Mouse (Mus musculus): ENCODE results near the gene Hmgb4.

Hmgb4 gene

DNA sequence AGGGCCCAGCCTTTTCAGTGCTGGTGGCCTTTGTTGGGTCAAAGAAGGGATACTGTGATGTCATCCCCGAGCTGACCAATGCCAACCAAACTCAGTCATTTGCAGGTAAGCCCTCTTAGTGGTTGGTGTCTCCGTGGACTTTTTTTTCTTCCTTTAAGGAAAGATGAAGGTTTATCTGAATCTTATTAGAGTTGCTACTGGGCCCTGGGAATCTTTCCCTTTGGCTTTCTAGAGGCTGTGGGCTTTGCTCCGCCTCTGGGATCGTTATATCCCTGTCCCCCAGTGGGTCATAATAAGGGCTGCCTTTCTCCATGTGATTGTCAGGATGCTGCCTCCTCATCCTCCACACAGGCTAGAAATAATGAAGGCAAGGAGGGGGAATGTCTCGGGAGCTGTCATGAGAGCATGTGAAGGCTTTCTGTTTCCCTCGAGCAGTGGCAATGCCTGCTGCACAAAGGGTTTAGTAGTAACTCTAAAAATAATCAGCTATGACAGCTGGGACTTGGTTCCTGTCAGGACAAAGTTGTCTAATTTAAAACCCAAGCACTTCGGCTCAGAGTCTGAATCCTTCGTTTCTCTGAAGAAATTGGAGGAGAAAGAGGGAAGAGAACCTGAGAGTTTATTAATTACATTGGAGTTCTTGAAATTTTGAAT, at the start of gene Hmgb4:
Hmgb4 (minus strand) TSS at position 51 of the 654 bp plus-strand sequence.
- no peak for DNase-seq (ENCODE audit: extremely low read depth, low read depth)

DNA sequence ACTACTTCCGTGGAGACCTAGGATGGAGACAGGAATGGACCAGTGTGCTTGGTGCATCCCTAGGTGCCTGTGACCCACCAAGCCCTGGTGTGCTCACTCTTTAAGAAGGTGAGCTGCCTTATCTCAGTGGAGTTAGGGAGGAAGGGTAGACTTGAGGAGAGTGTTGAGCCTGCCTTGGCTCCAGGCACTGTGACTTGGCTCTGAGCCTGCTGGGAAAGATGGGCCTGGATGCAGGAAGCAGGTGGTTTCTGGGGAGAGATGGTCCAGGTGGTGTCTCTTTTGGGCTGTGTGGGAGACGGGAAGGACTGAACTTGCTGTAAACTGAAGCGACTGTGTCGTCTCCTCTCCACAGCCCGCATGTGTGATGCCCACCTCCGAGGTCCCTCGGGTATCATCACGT, 45.3 kb upstream of the Hmgb4 start:
- no peak for DNase-seq (ENCODE audit: extremely low read depth, low read depth)

DNA sequence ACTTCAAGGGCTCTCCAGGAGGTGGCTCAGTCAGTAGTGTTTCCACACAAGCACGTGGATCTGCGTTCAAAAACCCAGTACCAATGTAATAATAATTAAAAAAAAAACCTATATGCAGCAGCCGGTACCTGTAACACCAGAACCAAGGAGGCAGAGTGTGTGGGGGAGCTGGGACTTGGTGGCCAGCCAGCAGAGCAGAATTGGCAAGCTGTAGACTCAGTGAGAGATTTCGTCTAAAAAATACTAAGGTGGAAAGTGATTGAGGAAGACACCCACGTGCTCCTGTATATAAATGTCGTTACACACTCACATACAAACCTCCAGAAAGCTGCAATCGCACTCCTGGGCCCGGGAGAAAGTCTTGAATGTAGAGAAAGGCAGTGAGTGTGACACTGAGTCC, 43.3 kb upstream of the Hmgb4 start:
- no peak for DNase-seq (ENCODE audit: extremely low read depth, low read depth)

DNA sequence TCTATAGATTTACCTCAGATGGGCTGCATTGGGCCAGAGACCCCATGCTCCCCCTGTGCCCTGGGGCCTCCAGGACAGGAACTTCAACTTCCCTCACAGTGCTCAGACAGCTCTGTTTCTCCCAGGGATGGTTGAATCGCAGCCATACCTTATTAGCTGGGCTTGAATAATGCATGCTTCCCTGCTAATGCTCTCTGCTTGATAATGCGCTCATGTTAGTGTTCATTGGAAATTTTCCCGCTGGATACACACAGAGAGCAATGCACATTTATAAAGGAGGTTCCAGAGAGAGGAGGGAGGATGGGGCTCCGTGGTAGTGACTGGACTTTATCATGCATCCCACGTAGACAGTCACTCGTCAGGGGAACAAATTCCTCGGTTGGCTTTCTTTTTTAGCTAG, 27.3 kb upstream of the Hmgb4 start:
- no peak for DNase-seq (ENCODE audit: extremely low read depth, low read depth)

DNA sequence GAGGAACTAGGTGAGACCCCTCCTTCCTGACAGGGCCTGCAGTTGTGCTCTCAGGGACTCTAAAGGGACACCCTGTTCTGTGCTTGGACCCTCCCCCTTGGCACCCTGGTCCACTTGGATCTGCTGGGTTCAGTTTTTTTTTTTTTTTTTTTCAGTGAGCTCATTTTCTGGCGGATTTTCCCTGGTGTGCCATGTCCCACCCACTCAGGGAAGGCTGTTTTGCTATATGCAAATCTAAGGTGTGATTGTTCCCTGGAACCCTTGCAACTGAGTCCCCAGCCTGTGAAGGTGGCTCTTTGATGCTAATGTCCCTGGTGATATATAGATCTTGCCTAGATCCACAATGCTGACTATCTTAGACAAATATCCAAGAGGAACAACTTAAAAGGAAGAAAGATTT, 24.3 kb upstream of the Hmgb4 start:
- DNase-seq (ENCODE audit: extremely low read depth, low read depth), result no peak

DNA sequence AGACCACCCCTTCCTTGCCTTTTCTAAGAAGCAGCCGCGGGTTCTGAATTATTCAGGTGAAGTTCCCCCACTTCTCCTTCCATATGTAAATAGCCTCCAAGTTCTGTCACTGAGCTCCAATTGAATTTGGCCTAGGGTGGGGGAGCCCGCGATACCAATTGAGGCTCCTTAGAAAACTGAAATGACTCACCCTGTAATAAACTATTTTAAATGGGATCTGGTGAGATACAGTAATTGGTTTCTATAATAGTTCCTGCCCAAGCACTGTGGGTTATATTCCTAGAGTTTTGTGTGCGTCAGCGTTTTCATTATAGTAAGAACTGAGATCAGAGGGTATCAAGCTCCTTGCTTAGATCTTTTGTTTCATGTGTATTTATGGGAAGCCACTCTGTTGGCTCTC, 14.8 kb upstream of the Hmgb4 start:
- no peak for DNase-seq (ENCODE audit: extremely low read depth, low read depth)

DNA sequence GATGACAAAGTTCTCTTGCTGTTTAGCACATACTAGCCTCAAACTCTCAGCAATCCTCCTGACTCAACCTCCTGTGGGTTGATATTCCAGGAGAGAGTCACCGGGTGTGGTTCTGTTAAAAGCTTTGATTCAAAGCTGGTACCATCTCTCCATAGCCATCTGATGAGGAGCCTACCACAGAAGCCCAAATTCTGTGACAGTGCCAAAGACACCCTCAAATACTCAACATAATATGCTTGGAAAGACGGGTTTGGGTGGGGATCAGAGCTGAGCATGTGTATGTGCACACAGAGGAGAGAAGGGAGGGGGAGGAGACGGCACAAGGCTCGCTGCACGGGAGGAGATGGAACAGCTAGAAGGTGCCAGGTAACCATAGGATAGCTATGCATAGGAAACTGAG, 14.4 kb upstream of the Hmgb4 start:
- DNase-seq (ENCODE audit: extremely low read depth, low read depth), result no peak

DNA sequence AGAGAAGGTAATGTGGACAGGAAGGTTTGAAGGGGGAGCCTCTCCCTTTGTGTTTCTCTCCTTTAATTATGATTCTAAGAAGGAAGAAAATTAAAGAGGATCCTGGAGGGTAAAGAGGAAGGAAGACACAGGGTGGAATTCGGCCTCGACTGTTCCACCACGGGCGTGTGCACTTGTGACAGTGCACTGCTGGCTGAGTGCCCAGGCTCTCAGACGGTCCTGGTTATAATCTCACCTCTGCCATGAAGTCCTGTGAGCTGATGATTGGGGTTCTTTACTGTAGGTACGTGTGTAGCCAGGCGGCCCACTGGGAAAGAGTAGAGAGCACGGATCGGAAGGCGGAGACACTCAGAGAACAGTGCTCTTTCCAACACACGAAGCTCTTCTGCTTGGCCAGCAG, 12.4 kb upstream of the Hmgb4 start:
- no peak for DNase-seq (ENCODE audit: extremely low read depth, low read depth)

DNA sequence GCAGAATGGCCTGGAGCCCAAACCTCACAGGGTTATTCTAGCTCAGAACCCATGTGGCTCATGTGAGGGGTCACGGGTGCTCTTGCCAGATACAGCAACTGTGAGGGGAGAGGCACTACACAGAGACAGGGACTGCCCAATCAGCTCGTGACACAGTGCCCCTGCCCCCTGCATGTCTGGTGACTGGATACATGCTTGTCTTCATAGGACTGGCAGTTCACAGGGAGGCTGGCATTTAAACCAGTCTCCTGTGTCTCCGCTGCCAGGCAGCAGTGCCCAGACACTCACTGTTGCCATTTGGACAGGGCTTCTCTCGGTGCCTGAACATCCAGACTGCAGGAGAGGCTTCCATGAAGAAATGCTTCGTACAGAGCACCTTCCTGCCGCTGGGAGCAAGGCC, 11.7 kb upstream of the Hmgb4 start:
- no peak for DNase-seq (ENCODE audit: extremely low read depth, low read depth)

DNA sequence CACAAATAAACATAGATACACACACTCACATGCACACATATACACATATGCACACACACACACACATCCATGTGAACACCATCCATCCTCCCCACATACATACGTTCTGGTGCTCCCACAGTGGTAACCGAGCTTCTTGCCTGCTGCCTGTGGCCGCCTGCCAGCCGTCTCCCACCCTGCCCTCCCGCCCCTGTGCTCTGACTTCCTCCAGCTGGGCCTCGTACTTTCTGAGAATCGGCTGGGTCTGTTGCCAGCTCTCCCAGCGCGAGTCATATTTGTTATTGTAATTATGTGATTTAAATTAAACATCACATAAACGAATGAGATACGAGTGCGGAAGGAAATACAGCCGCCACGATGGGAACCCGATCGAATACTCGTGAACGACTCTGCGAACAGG, 10.2 kb upstream of the Hmgb4 start:
- DNase-seq (ENCODE audit: extremely low read depth, low read depth), result no peak

DNA sequence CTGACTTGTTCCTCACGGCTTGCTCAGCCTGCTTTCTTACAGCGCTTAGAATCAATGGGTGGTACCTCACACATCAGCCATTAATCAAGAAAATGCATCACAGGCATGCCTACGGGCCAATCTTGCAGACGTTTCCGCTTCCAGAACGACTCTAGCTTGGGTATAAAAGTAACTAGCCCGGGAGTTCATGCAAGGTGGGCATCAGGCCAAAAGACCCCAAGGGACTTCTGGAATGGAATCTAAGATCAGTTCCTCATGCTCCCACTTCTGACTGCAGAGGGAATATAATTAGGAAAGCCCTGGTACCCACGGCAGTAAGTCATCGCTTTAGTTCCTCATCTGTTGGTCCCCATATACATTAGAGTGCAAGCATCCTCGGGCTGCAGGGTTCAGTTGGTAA, 9.4 kb upstream of the Hmgb4 start:
- DNase-seq (ENCODE audit: extremely low read depth, low read depth), result no peak

DNA sequence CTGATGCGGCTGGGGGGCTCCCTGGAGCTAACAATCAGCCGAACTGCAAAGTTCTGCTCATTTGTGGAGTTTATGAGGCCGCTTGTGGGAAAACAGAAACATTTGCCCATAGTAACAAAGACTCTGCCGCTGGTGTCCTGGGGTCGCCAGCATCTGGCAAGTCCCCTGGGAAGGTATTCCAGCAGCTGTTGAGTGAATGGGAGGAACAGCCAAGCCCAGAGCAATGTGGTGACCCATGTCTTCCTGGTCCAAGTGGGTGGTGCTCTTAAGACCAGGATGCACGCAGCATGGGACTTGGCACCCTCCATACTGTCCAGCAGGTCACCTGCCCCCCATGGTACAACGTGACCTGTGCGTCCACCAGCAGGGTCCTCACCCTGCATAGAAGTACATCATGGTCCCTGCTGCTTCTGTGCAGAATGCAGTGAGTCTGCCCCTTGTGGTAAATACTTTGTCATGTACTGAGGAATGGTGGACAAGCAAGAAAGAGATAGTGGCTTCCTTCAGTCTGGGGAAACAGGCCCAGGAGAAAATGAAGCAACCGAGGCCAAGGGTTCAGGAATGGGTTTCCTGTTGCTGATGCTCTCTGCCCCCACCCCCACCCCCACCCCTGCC, 8.6 kb upstream of the Hmgb4 start:
- no peak for DNase-seq (ENCODE audit: extremely low read depth, low read depth)

DNA sequence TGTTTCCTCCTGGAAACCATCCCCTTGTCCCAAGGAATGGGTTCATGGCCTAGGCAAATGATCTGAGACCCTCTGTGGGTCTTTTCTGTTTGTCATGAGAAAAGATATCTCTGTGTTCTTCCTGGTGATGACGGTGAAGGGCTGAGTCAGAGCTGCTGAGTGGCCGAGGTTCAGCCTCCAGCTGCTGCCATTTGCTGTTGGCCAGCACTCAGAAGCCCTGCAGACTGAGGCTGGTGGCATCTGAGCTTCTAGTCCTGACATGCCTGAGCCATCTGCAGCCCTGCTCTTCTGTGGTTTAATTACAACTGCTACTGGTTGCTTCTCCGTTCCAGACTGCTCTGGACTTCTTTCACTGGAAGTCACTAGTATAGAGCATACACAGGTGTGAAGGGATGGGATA, 4.6 kb upstream of the Hmgb4 start:
- DNase-seq (ENCODE audit: extremely low read depth, low read depth), result no peak

DNA sequence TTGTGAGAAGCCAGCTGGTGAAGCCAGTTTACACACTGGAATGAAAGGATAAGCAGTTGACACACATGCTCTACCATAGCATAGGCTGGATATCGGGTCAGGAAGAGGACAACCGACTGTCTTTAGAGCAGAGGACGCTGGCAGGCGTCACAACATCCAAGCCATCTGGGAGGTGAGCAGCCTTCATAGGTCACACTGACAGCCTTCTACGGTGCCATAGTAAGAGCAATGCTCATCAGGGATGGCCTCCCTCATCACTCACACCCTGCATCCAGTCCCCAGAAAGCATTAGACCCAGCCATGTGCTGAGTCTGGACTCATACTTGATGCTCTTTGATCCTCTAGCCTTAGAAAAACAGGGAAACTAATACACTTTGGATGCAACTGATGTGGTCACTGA, 3.7 kb upstream of the Hmgb4 start:
- no peak for DNase-seq (ENCODE audit: extremely low read depth, low read depth)

DNA sequence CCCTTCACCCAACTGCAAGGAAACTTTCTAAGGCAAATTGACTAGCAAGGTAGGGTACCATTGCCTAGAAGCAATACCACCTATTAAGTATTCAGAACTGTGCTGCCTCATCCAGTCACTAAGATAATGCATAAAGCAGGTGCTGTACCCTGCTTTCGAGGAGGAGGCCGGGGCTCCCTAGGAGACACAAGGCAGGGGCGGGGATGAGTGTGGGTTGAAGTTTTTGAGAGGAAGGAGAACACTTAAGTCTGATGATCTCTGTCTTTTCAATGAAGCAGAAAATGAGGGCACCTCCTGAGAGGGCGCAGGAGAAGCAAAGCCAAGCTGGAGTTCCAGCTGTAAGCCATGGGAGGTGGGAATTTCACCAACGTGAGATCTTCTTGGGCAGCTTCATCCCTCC, 1.5 kb downstream of the Hmgb4 start:
- DNase-seq (ENCODE audit: extremely low read depth, low read depth), result no peak

DNA sequence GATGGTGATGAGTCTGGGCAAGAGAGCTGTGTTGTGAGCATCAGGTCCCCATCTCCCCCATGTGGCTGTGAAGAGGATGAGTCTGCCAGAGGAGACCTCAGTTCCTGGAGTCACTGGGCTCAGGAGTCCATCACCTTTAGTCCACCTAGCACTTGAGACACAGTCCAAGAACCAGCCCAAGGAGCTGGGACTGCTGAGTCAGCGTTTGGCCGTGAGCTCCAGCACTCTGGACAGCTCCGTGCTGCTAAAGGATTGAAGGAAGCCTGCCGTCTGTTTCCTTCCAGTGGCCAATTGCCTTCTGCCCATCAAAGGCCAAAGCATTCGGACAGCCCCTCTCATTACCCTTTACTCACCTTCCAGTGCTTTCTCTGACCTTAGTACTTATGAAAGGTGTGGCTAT, 12.1 kb downstream of the Hmgb4 start:
- DNase-seq (ENCODE audit: extremely low read depth, low read depth), result no peak

DNA sequence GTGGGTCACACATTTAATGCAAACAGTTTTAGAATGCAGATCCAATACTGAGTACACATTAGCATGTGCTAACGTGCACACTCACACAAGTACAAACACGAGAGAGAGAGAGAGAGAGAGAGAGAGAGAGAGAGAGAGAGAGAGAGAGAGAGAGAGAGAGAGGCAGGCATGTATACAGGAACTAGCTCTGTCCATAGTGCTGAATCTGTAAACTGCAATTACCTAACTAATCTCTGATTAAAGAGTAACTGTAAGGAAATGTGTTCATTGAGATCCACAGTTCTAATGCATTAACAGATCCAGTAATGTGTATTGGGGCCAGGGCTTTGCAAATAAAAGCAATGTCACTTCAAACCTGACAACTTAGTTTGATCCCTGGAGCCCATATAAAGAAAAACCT, 15.6 kb downstream of the Hmgb4 start:
- DNase-seq (ENCODE audit: extremely low read depth, low read depth), result no peak

DNA sequence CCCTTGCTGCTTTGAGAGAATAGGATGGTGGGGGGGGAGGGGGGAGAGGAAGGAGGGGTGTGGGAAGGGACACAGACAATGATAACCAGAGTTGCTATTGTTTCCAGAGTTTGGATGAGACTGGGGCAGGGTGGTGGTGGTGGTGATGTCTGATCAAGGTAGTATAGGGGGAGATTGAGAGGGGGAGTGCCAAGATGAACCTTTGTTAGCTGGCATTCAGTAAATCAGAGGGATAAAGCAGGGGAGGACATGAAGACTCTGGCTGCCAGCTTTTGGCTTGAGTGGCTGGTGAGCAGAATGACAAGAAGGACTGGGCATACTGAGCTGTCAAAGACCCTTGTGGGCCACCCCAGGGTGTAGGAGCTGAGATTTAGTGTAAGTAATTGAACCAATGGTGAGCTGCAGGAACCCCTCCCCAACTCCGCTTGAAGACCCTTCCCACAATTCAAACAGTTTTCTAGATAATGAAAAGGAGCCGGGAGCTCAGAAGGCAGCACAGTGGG, 18.9 kb downstream of the Hmgb4 start:
- DNase-seq (ENCODE audit: extremely low read depth, low read depth), result no peak

DNA sequence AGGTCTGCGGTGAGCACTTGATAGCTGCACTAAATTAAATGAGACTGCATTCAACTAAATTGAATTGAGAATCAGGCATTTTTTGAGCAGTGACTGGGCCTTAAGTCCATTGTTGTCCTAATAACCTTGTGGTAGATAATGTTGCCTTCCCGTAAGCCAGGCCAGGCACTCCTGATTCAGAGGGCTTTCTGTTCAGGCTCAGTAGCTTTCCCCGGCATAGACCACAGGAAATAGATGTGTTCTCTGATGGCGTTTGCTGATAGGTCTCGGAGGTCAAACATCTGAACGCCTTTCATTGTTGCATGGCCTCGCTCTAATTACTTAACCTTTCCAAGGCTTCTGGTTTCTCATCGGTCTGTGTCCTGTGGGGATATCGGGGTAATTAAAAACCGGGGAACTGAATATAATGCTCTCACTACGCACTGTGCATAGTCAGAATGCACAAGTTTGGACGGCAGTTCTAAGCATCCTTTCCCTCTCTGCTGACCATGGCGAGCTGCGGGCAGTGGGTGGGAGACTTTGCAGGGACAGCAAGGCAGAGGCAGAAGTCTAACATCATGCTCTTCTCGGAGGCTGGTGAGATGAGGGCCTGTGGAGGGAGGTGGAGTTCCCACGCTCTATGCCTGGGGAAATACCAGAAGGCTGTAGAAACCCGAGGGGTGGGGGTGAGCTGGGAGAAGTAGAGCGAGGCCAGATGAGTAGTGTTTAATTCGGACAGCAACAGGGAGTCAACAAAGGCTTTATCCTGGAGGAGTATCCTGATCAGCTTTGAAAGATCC, 19.5 kb downstream of the Hmgb4 start:
- DNase-seq (ENCODE audit: extremely low read depth, low read depth), result no peak

DNA sequence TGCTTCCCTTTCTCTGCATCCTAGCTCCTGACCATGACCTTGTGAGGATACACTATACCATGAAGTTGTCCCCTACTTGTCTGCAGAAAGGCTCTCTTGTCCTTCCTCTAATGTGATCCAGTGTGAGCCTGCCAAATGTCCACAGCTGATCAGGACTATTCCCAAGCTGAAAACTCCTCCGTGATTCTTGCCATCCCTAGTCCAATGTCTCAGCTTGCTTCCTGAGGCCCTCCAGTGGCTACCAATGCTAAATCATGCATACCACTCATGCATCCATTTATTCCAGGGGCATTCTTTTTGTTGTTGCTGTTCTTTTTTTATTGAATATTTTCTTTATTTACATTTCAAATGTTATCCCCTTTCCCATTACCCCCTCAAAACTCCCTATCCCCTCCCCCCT, 21.6 kb downstream of the Hmgb4 start:
- DNase-seq (ENCODE audit: extremely low read depth, low read depth), result no peak

DNA sequence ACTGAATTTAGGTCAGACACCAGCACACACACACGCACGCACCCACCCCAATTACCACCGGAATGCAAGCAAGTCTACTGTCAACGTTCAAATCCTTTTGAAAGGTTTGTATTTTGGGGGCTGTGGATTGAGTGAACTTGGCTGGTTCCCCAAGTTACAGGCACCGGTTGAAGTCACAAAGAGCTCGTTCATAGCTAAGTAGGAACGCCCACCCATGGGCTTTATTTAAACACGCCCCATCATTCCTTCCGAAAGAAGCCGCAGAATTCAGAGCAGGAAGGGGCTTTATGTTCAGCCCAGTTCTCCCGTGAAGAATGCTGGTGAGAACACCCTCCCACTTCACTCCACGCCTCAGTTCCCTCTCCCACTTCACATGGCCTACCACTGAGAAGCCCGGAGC, 27.3 kb downstream of the Hmgb4 start:
- no peak for DNase-seq (ENCODE audit: extremely low read depth, low read depth)

DNA sequence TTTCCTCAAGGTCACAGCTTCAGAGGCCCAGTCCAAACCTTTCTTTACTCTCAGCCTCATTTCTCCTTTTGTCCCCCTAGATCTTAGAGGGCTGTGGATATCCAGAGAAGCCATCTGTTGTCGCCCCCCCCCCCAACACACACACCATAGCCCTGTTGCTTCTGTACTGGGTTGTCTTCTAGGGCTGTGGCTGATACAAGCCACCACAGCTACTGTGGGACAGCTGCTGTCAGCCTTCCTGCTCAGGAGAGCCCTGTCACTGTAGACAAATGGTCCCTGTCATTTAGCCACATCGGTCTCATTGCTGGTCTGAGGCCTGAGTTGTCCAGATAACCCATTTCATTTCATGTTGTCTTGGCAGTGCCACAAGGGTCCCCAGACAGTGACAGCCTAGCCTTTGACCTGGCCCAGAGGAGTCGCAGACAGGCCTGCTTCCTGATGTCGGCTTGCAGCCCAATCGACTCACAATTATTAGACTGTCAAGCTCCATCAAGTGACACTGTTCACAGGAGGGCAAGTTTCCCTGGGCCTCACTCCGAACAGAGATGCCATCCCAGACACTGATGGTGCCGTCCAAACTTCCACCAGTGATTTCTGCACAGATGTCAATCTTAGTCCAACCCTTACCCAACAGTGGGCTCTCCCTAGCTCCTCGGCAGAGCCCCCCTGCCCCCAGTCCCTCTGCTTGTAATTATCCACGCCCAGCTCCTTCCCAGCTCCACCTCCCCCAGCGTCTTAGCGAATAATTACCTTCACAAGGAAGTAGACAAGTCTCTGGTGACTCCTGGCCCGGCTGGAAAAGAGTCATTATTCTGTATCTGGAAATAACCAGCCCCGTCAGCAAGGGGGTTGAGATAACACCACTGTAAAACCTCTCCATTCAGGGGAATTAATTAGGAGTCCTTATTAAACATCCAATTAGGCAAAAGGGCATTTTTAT, 33.1 kb downstream of the Hmgb4 start:
- DNase-seq (ENCODE audit: extremely low read depth, low read depth), result no peak
